Mouse (Mus musculus) layer of hippocampus, adult 6 months (tissue): ENCODE results near the gene Psma7. TPM values are rescaled to one million over a fixed set of nuclear protein-coding genes. Genes with fewer than 3 reads are reported as not detected.

ENCODE experiments used
- long read RNA-seq, 2 experiments: library from polyadenylated mRNA; unstranded; transcript quantifications; one replicate each; pipeline ENCODE4 v2.0.0; 2019 to 2020
- polyA plus RNA-seq: library from polyadenylated mRNA; unstranded; fragments of <200 nt; fragmentation: Nextera tagmentation; gene quantifications from 2 replicates; pipeline ENCODE4 v1.2.3, GENCODE M21; 2021

Gene Psma7
- polyA plus RNA-seq = 524 and 568 TPM in 2 replicates
- long read RNA-seq, experiment 1, transcript Psma7-201 (7 exons, 914 nt) = major isoform, 321 of 377 reads
- long read RNA-seq, experiment 1, partial matches to known transcripts = 28 of 377 reads
- long read RNA-seq, experiment 1, other reads (novel, unspliced or antisense) = 26 of 377 reads
- long read RNA-seq, experiment 2, transcript Psma7-201 (7 exons, 914 nt) = major isoform, 109 of 184 reads
- long read RNA-seq, experiment 2, transcript Psma7-202 (7 exons, 1,515 nt) = minor isoform, 5 of 184 reads
- long read RNA-seq, experiment 2, partial matches to known transcripts = 15 of 184 reads
- long read RNA-seq, experiment 2, other reads (novel, unspliced or antisense) = 54 of 184 reads

GRCm38 (mm10) chr2:180042256-180042857, at the start of gene Psma7, which contains the start of gene Ss18l1:
Gene Psma7, minus strand, starts transcription at chr2:180042433.
Gene Ss18l1, plus strand, starts transcription at chr2:180042509.

GRCm38 (mm10) chr2:180070481-180071453, 28.5 kb upstream of the Psma7 start, which contains the start of gene Mtg2:
Gene Mtg2, plus strand, starts transcription at chr2:180070588.

GRCm38 (mm10) chr2:180024401-180025098, 17.7 kb downstream of the Psma7 start, which contains the start of gene Lsm14b:
Gene Lsm14b, plus strand, starts transcription at chr2:180024987.

Other genes starting within 250 kb of the Psma7 start
- 1.1 TPM in 2 replicates for gene Taf4, start 65.8 kb downstream of the Psma7 start, polyA plus RNA-seq
- 1.5 and 1.7 TPM in 2 replicates for gene Lsm14b, start 17.4 kb downstream of the Psma7 start, polyA plus RNA-seq
- gene Ss18l1, start 76 bp upstream of the Psma7 start, polyA plus RNA-seq = 16.6 and 16.7 TPM in 2 replicates
- 19.4 and 21.0 TPM in 2 replicates for gene Mtg2, start 28.2 kb upstream of the Psma7 start, polyA plus RNA-seq
- gene Hrh3, start 62.1 kb upstream of the Psma7 start, polyA plus RNA-seq = 44.1 and 49.7 TPM in 2 replicates
- 25.7 and 28.5 TPM in 2 replicates for gene Osbpl2, start 76.9 kb upstream of the Psma7 start, polyA plus RNA-seq
- 132 and 144 TPM in 2 replicates for gene Adrm1, start 129.1 kb upstream of the Psma7 start, polyA plus RNA-seq
- gene Lama5, start 183.4 kb upstream of the Psma7 start, polyA plus RNA-seq = 0.58 and 2.1 TPM in 2 replicates
- 2,961 and 3,002 TPM in 2 replicates for gene Rps21, start 214.9 kb upstream of the Psma7 start, polyA plus RNA-seq
- gene Cables2, start 231.1 kb upstream of the Psma7 start, polyA plus RNA-seq = 3.4 and 4.3 TPM in 2 replicates
- not detected in 2 replicates for gene Rbbp8nl, start 247.4 kb upstream of the Psma7 start, polyA plus RNA-seq